Mouse (Mus musculus) neural tube, embryonic 15.5 days (tissue): ENCODE measurements around the gene Sis. TPM values are rescaled to one million over a fixed set of nuclear protein-coding genes. Genes with fewer than 3 reads are reported as not detected.

Experiments used
- polyA plus RNA-seq: library from polyadenylated mRNA; unstranded; fragments of >200 nt; fragmentation: Nextera tagmentation; extraction: Ambion mirVana; gene quantifications from 2 replicates; pipeline ENCODE4 v1.2.1, GENCODE M21; 2015

Sis gene
- polyA plus RNA-seq, 1 experiment from 2014 or later = not detected

Other genes with a start within 250 kb of the Sis start
- gene Slitrk3, start 89.9 kb upstream of the Sis start, polyA plus RNA-seq = 25.6 and 28.1 TPM in 2 replicates